Mouse (Mus musculus): ENCODE data around the gene Cd247.

DNA sequence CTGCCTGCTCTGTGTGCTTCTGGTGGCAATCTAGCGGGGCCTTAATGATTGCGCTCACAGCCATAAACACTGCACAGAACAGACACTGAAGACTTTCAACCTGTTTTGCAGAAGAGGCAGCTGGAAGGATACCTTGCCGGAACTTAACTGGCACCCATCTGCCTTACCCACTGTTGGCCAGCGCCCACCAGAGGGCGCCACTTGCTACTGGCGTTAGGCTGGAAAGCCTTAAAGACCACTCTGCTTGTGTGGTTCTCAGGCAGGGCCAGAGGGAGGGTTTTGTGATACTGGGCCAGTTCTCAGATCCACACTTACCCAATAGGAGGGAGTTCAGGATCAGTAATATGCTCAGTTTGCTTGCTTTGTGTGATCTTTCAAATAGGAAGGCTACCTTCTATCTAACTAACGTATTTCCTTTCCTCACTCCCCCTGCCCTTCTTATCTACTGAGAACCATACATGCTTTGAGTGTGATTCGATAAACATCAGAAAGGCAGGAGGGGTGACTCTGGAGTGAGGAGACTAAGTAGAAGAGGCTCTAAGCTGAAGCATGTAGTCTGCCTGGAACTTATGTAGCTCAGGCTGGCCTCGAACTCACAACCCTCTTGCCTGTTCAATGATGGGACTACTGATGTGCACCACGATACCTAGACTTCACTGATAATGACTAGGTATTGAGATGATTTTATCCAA lies 65.4 kb downstream of the Cd247 start:
- TF ChIP-seq CTCF (IDR thresholded peaks at IDR 0.05; ENCODE audit: low read depth, low read length) (peak; percentile 89), POLR2A (IDR thresholded peaks at IDR 0.05; ENCODE audit: borderline replicate concordance, low read depth, low read length) (no peak)

Measured in bone marrow macrophage, adult 2 months (primary cell).